Mouse (Mus musculus) heart, adult 18-20 months (tissue): ENCODE data around the gene Hist1h3g. TPM values are rescaled to one million over a fixed set of nuclear protein-coding genes. Genes with fewer than 3 reads are reported as not detected.

ENCODE experiments used
- DNase-seq, 2 experiments: peaks; one replicate each; pipeline ENCODE4 v3.0.0; 2021 to 2022; ENCODE audit warnings: mixed read lengths in 1 of 2
- long read RNA-seq, 2 experiments: library from polyadenylated mRNA; stranded (forward); transcript quantifications; one replicate each; pipeline ENCODE4 v2.0.0; 2021
- total RNA-seq, 2 experiments: library from RNA; stranded (reverse); gene quantifications; 2 replicates each; pipeline ENCODE4 v1.2.3; 2021

The Hist1h3g gene
- total RNA-seq, result 1 to 10 TPM; 3.1 TPM
- long read RNA-seq, experiment 1, result 0 reads
- long read RNA-seq, experiment 2, result 0 reads

- DNase-seq, result peak; percentile 89 to 94
Observed at GRCm38 (mm10) chr13:23535137-23536075, at the start of gene Hist1h3g. Gene Hist1h3g, plus strand, starts transcription at chr13:23535422.

- DNase-seq, result peak; percentile 57 to 62
Observed at GRCm38 (mm10) chr13:23488400-23489322, 46.6 kb upstream of the Hist1h3g start, which contains the start of gene Btn2a2. Gene Btn2a2, minus strand, starts transcription at chr13:23488857.

- no peak for DNase-seq
Observed at GRCm38 (mm10) chr13:23490863-23491262, 44.4 kb upstream of the Hist1h3g start.

- DNase-seq, result no peak
Observed at GRCm38 (mm10) chr13:23491263-23491662, 44.0 kb upstream of the Hist1h3g start.

DNA sequence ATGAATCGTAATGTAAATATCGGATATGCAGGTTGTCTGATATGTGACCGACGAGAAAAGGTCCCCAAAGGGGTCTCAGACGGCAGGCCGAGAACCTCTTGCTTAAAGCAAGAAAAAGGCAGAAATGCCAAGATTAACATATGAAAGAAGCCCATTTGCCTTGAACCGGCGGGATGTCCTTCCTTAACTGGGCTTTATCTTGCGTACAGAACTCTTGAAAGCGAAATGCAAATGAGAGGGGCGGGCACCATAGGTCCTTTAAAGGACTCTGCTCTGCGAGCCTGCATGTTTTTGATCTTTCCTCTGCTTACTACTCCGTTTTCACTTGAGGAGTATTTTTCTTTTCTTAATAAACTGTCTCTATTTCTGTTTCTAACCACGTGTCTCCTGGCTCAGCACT lies 43.2 kb upstream of the Hist1h3g start:
- no peak for DNase-seq

DNA sequence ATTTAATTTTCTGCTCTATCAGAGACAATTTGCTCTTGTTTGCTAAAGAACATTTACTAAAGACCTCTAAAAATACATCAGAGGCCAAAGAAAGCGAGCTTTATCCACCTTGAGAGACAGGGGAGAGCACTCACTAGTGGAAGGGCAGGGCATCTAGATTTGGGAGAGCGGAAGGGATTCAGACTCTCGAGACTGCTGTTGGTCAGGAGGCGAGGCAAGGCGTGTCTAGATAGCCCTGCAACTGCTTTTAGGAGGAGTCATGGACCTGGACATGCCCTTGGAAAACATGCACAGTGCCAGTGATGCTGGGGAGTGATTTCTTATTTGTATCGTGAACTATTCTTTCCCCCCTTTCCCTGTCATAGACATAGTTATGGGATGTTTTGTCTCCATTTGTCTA lies 39.7 kb upstream of the Hist1h3g start:
- DNase-seq, result no peak

GRCm38 (mm10) chr13:23497656-23498321 lies 37.4 kb upstream of the Hist1h3g start:
- peak; percentile 11 to 31 for DNase-seq

- no peak for DNase-seq
Observed at GRCm38 (mm10) chr13:23498653-23499052, 36.6 kb upstream of the Hist1h3g start.

DNA sequence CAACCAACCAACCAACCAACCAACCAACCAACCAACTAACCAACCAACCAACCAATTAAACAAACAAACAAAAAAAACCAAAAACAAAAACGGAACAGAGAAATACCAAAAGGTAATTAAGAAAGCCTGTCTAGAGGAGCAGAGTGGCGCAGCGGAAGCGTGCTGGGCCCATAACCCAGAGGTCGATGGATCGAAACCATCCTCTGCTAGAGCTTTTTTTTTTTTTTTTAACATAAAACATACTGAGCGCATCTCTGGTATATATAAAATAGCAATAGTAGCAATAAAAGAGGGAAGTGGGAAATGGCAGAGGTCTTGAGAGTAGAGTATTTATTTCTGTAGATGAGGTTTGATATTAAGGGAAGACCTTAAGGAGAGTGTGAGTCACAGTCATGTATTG lies 35.3 kb upstream of the Hist1h3g start:
- DNase-seq, result no peak

GRCm38 (mm10) chr13:23500424-23501200 lies 34.6 kb upstream of the Hist1h3g start:
- DNase-seq, result peak; percentile 66 to 75

GRCm38 (mm10) chr13:23501511-23501910 lies 33.7 kb upstream of the Hist1h3g start:
- DNase-seq, result no peak

DNA sequence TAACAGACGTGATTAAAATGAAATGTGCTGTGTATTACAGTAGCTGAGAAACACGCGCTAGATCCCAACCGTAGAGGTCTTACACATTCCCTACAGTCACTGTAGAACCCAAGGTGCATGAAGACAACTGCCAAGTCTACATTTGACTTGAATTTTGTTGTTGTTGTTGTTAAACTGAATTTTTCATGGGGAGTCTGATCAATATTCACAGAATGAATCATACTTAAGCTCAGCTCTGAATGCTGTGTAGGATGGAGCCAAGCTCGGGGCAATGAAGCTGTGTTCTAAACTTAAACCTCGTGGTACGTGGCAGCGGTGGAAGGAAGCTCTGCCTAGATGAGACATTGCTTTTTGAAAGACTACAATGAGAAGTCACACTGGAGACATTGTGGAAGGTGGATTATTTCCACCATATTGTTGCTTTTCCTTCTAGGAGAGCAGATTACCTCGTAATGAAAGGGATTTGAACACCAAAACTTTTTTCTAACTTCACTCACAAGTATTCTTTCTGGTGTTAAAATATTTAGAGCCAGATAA lies 33.1 kb upstream of the Hist1h3g start:
- DNase-seq, result no peak

DNA sequence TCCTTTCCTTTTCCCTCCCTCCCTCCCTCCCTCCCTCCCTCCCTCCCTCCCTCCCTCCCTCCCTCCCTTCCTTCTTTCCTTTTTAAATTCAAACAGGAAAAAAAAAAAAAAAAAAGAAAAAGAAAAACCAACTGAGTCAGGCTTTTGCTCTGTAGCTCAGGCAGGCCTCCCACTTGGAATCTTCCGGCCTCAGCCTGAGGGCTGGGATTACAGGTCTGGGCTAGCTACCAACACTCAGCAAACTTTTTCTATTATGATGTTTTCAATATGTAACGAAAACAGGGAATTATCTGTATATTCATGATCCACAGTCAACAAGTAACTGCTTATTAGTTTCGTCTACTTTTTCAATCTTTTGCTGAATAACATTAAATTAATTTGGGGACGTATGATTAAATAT lies 32.3 kb upstream of the Hist1h3g start:
- no peak for DNase-seq

DNA sequence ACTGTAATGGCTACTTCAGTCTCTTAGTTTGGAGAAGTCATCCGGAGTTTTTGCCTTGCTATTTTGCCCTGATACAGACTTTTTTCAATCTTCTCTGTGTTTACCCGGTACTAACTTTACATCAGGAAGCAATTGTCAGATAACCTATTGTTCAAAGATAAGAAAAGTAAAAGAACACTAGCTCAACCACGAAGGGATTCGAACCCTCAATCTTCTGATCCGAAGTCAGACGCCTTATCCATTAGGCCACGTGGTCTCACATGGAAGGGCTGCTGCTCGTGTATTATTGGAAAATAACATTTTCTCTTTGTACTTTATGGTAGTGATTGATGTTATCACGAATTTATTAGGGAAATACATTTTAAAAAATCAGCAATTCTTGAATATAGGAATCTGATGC lies 31.4 kb upstream of the Hist1h3g start:
- DNase-seq, result peak; percentile 38 to 75

- DNase-seq, result no peak
Observed at GRCm38 (mm10) chr13:23505662-23506345, 29.4 kb upstream of the Hist1h3g start.

DNA sequence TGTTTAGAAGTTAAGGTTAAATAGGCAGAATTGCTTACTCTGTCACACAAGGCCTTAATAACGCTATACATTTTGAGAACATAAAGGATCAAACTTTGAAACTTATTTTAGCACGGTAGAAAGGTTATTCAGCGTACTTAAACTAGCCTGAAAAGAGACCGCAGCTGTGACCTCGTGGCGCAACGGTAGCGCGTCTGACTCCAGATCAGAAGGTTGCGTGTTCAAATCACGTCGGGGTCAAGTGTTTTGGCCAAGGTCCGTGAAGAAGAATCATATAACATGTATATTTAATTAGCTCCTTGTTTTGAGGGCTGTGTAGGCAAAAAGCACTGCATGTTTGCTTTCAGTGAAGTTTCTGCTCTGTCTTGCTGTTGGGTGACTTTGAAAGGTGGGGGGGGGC lies 28.9 kb upstream of the Hist1h3g start:
- DNase-seq, result peak; percentile 14 to 56

DNA sequence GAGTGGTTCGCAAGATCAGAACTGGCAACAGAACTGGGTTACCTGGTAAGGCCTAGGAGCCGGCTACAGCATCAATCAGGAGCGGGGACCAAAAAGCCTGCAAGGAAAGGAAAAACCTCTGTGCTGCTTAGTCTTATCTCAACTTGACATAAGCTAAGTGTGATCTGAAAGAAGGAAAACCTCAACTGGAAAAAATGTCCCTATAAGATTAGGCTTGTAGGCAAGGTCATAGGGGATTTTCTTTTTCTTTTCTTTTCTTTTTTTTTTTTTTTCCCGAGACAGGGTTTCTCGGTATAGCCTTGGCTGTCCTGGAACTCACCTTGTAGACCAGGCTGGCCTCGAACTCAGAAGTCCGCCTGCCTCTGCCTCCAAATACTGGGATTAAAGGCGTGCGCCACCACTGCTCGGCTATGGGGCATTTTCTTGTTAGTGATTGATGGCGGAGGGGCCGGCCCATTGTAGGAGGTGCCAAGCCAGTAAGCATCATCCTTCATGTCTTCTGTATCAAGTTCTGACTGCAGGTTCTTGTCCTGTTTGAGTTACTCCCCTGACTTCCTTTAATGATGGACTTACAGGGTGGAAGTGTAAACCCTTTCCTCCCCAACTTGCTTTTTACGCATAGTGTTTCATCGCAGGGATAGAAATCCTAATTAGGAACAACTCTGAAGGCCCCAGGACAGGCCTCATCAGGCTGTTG lies 28.3 kb upstream of the Hist1h3g start:
- no peak for DNase-seq

- no peak for DNase-seq
Observed at GRCm38 (mm10) chr13:23510127-23510526, 25.1 kb upstream of the Hist1h3g start.

- DNase-seq, result no peak
Observed at GRCm38 (mm10) chr13:23513517-23513916, 21.7 kb upstream of the Hist1h3g start.

DNA sequence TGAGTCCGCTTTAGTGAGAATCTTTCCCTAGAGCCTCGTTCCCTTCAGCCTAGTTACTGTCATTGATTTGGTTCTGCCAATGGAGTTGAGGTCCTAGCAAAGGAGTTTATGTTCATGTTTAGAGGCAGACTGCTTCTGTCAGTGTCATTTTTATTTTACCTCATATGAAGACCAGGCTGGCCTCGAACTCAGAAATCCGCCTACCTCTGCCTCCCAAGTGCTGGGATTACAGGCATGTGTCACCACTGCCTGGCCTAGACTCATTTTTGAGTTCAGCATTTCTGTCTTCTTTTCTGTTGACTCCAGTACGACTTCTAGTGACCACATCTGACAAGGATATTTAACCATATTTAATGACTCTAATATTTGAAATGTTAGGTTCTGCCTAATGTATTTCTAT lies 19.9 kb upstream of the Hist1h3g start:
- DNase-seq, result no peak
